Mouse (Mus musculus) layer of hippocampus, postnatal 25 days (tissue): ENCODE measurements at regions not wholly inside any gene's neighbourhood (a gene's known extent, or its start where the extent isn't known, plus 50 kb on each side); places are given as distances from the start of the nearest gene placed in this dataset.
A peak's percentile ranks its signal among the peaks of the same experiment; 100 is the strongest.
"Not testable (repeated sequence)": the region's sequence is repeated elsewhere in the genome, so short reads cannot be mapped to it uniquely, and the experiment has no call there.

ENCODE experiments used
- DNase-seq, 2 experiments: peaks; one replicate each; pipeline ENCODE4 v3.0.0; 2022; ENCODE audit warnings: mixed read lengths in 2 of 2, low spot score in 1 of 2; ENCODE audit errors: extremely low spot score in 1 of 2

DNA sequence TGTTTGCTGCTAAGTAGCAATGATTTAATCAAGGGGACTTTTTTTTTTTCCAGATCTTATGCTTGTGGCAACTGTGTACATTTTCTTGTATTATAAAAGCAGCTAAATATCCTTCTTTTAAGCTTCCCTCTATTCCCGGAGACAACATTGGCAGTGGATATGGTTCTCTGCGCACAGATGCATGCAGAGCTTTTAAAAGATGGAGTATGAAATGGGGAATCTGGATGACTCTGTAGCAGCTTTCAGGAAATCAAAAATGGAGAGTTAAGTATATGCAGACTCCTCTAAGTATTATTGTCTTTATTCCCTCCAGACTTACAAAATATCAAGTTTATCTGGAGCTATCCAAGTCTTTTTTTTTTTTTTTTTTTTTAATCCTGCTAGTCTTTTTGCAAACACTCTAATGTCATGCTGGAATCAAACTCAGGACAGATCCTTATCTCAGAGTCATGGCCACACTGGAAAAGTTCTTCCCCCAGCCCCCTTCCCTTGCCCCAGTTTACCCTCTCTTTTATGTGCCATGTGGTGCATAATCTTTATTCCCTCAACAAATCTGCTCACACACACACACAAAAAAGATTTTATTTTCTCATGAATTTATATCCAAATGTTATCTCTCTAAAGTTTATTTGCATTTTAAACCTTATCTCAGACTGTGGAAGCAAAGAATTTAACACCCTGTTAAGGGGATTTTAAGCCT lies 1080.3 kb upstream of the Cdh6 start:
- DNase-seq: no peak

DNA sequence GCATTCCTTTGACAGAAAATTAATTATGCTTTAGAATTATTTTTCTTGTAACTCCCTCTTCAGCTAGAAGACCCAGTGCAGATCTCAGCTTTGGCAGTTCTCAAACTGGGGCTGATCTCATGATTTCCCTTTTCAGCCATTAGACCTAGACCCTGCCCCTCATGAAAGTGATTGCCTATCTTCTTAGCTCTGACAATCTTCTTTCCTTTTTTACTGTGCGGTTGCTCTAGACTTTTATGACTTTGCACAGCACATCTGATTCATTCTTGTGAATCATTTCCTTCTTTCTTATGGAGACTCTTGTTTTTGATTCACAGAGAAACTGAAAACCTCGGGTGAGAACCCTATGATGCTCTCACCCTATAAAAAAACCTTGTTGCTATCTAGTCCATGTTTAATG lies 1078.3 kb upstream of the Cdh6 start:
- DNase-seq: no peak

DNA sequence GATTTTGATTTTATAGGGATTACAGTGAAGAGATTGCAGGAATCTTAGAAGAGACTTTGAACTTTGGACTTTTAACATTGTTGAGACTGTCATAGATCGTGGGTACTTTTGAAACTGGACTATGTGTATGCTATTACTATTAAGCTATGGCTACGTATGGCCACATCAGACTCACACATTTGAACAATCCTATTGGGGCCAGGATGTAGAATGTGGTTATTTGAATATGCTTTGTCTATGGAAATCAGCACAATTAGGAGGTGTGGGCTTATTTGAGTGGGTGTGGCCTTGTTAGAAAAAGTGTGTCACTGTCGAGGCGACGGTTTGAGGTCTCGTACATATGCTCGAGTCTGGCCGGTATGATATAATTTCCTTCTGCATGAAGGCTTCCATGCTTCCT lies 1041.8 kb upstream of the Cdh6 start:
- no peak for DNase-seq

DNA sequence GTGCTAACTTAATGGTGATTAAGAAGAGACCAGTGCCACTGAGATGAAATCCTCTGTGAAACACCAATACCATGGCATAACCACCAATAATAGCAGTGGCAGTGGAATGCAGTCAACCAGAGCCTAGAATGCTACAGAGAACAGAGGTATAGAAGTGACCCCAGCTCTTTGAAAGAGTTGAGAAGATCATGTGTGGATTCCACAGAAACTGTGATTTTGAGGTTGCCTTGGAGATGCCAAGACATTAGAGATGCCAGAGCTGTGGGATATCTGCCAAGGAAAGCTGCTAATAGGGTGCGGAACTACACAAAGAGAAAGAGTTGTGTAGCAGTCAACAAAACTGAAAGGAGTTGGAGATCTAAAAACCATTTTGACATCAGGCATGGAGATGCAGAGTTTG lies 1041.3 kb upstream of the Cdh6 start:
- DNase-seq: no peak

DNA sequence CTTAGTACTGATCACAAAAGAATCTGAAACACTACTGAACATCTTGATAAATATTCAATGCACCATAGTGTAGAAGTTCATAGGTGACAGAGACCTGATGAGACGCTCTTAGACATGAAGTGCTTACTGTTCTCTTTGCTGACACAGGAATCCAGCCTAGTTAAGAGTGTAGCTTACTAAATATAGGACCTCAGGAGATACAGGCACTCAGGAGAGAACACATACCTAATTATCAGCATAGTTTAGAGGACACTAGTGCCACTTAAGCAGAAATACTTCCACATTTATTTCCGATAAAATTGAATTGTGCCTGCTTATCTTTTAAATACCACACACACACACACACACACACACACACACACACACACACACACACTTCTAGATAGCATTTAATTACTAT lies 1004.0 kb upstream of the Cdh6 start:
- no peak for DNase-seq

DNA sequence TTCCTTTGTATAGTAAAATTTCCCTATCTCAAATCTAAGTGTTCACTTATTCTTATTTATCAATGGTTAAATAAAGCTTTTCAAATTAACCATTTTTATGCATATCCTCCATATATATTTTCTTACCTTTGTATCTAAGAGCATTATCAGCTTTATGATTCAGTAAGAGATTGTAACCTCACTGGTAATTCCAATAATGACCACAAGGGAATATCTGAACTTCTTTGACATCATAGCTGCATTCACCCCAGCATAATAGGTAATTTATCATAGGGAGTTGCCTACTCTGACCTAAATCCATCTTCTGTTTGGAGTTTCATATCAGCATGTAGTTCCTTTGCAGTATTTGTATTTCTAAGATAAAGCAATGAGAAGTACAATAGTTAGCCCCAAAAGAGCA lies 963.9 kb upstream of the Cdh6 start:
- no peak for DNase-seq

DNA sequence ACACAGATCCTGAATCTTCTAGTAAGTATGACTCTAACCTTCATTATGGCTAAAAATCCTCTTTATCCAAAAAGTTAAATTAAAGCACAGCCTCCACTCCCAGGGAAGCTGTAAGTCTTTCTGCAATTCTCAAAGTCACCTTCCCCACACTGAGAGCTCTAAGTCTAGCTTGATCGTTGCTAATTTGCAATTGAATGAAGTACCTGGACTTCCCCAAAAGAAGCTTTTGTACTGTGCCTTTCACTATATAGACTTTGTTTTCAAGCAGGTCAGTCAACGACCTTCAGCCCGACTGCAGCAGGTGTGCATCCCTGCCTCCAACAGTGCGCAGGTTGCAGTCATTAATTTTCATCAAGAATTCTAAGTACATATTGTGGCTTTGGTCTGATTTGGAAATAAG lies 950.4 kb upstream of the Cdh6 start:
- no peak for DNase-seq

DNA sequence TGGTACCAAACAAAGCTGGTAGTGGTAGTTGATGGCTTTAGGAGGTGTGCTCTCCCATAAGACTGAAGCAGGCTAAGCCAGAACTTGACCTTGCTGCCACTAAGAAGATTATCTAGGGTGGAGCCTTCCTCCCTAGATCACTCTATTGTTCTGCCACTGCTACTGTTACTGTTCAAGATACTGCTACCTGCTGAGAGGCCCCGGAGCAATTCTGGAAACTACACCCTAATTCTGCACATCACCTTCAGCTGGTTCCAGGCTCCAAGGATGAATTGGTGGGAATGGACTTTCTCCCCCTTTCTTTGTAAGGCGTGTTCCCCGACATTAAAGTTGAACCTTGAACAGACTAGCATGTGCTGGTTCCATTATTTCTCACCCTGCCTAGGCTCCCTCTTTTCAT lies 944.8 kb upstream of the Cdh6 start:
- DNase-seq: not testable (repeated sequence)

DNA sequence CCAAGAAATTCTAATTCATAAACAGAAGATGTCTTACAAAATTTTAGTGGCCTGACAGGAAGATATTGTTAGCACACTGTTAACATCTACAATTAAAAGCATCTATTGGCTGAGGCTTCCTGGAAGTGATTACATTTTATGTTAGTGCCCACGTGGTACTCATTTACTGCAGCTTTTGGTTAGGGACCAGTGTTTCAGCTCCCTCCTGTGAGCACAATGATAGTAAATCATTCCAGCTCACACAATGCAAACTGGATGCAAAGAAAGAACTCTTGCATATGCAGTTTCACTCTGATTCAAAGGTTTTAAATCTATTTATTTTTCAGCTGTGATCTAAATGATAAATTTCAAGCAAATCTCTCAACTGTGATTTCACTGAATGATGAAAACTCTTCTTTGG lies 928.3 kb upstream of the Cdh6 start:
- no peak for DNase-seq

DNA sequence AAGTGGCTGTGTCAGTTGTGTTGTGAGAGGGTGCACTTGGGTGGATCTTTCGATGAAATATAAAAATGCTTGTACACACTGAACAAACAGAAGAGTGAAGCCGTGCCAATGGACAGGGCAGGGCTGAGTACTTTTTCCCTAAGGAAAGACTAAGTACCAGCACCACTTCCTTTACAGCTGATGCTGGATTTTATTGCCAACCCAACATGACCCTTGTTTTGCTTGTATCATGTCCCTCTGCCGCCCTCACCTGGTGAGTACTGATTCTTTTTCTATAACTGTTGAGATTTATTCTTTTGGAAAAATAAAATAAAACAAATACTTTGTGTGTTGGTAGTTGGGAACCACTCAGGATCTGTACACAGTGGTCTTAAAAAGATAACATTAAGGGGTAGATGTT lies 878.4 kb upstream of the Cdh6 start:
- peak; percentile 8 to 53 for DNase-seq
